Mouse (Mus musculus) midbrain, embryonic 13.5 days (tissue): ENCODE data around the gene Gp1bb. TPM values are rescaled to one million over a fixed set of nuclear protein-coding genes. Genes with fewer than 3 reads are reported as not detected.

Source experiments
- ATAC-seq: fragments of 200-750 bp; cut with Nextera tagmentation; 2 replicates; pipeline ENCODE4 v1.8.0; 2017; ENCODE audit warnings: mild to moderate bottlenecking, moderate TSS enrichment, moderate library complexity
- H3K27ac ChIP-seq: fragments of 300-500 bp; sonication (generic); 2 replicates; pipeline ENCODE4 v1.5.1; 2015; ENCODE audit warnings: inconsistent platforms, mild to moderate bottlenecking, moderate library complexity
- H3K27me3 ChIP-seq: fragments of 300-500 bp; sonication (generic); 2 replicates; pipeline ENCODE4 v1.6.1; 2015; ENCODE audit warnings: mild to moderate bottlenecking, inconsistent platforms
- H3K36me3 ChIP-seq: fragments of 300-500 bp; sonication (generic); 2 replicates; pipeline ENCODE4 v1.6.1; 2015; ENCODE audit warnings: mild to moderate bottlenecking, inconsistent platforms
- H3K4me1 ChIP-seq: fragments of 300-500 bp; sonication (generic); replicated peaks from 2 replicates; pipeline ENCODE4 v1.6.1; 2015; ENCODE audit warnings: inconsistent platforms
- H3K4me2 ChIP-seq: fragments of 300-500 bp; sonication (generic); replicated peaks from 2 replicates; pipeline ENCODE4 v1.6.1; 2015; ENCODE audit warnings: moderate library complexity, mild to moderate bottlenecking, inconsistent platforms
- H3K4me3 ChIP-seq: fragments of 300-500 bp; sonication (generic); replicated peaks from 2 replicates; pipeline ENCODE4 v1.5.1; 2015; ENCODE audit warnings: mild to moderate bottlenecking, inconsistent platforms
- H3K9ac ChIP-seq: fragments of 300-500 bp; sonication (generic); replicated peaks from 2 replicates; pipeline ENCODE4 v1.6.1; 2015; ENCODE audit warnings: mild to moderate bottlenecking, inconsistent platforms
- H3K9me3 ChIP-seq: fragments of 300-500 bp; sonication (generic); 2 replicates; pipeline ENCODE4 v1.6.1; 2016; ENCODE audit warnings: mild to moderate bottlenecking, inconsistent platforms
- WGBS: fragments of 180-500 bp; shearing (Covaris S2); methylation state at CpG from one replicate; pipeline ENCODE4 v1.1.7; 2015; 5-methylcytosine and 5-hydroxymethylcytosine counted together
- polyA plus RNA-seq: library from polyadenylated mRNA; unstranded; fragments of >200 nt; fragmentation: Nextera tagmentation; extraction: Ambion mirVana; gene quantifications from 2 replicates; pipeline ENCODE4 v1.2.1, GENCODE M21; 2015

Gp1bb gene
- polyA plus RNA-seq, 1 experiment from 2014 or later = 10.5 TPM

GRCm38 (mm10) chr16:18626376-18626878 is 4.2 kb upstream of the Gp1bb start, which contains the start of gene Gm49601:
Gene Gm49601, minus strand, starts transcription at chr16:18626427.
- peak; percentile 34 for ATAC-seq
- Histone ChIP-seq H3K27ac (no peak within 1 kb of the TSS), H3K4me2 (peak within 1 kb of the TSS; percentile 90), H3K9me3 (no peaks in the 10 kb centered on the region), H3K9ac (peak within 1 kb of the TSS; percentile 96), H3K27me3 (peaks cover 67% of the 10 kb centered on the region), H3K4me3 (peak within 1 kb of the TSS; percentile 88), H3K36me3 (peaks cover 43% of the 10 kb centered on the region), H3K4me1 (peaks cover 47% of the 10 kb centered on the region)
- under 1% methylated on average over 59 of the region's 65 CpGs for WGBS

- Histone ChIP-seq H3K9ac (peak overlapping the region; percentile 73), H3K27ac (no peak overlapping the region), H3K36me3 (peaks cover 44% of the 10 kb centered on the region), H3K4me3 (peak overlapping the region; percentile 88), H3K9me3 (no peaks in the 10 kb centered on the region), H3K4me2 (peak overlapping the region; percentile 90), H3K27me3 (peaks cover 71% of the 10 kb centered on the region), H3K4me1 (peaks cover 52% of the 10 kb centered on the region)
- ATAC-seq = peak; percentile 2
- 10% methylated on average over 26 of the region's 26 CpGs for WGBS
Measured at GRCm38 (mm10) chr16:18625791-18626311, 3.6 kb upstream of the Gp1bb start.

- Histone ChIP-seq H3K27ac (no peak overlapping the region), H3K27me3 (peaks cover 79% of the 10 kb centered on the region), H3K9me3 (no peaks in the 10 kb centered on the region), H3K4me1 (peaks cover 58% of the 10 kb centered on the region), H3K9ac (no peak overlapping the region), H3K4me2 (0 out of 2 replicates have a peak overlapping the region, but pooled peaks have one; percentile 90), H3K36me3 (peaks cover 44% of the 10 kb centered on the region), H3K4me3 (no peak overlapping the region)
- ATAC-seq = no peak
- WGBS = 39% methylated on average over 14 of the region's 14 CpGs
Measured at GRCm38 (mm10) chr16:18625097-18625496, 2.9 kb upstream of the Gp1bb start.

- no peak overlapping the region for H3K4me3 ChIP-seq
- H3K9ac ChIP-seq = no peak overlapping the region
- H3K27ac ChIP-seq = no peak overlapping the region
- no peaks in the 10 kb centered on the region for H3K9me3 ChIP-seq
- H3K4me2 ChIP-seq = no peak overlapping the region
- H3K36me3 ChIP-seq = peaks cover 44% of the 10 kb centered on the region
- H3K4me1 ChIP-seq = peaks cover 58% of the 10 kb centered on the region
- no peak for ATAC-seq
- WGBS = 24% methylated on average over 15 of the region's 15 CpGs
- peaks cover 83% of the 10 kb centered on the region for H3K27me3 ChIP-seq
Measured at GRCm38 (mm10) chr16:18624641-18625040, 2.4 kb upstream of the Gp1bb start.

- peaks cover 55% of the 10 kb centered on the region for H3K4me1 ChIP-seq
Measured at GRCm38 (mm10) chr16:18623751-18624540, 1.7 kb upstream of the Gp1bb start.

GRCm38 (mm10) chr16:18622916-18623750 is 930 bp upstream of the Gp1bb start:
- WGBS = 28% methylated on average over 29 of the region's 29 CpGs
- peaks cover 44% of the 10 kb centered on the region for H3K36me3 ChIP-seq

More at GRCm38 (mm10) chr16:18623751-18624540, 1.7 kb upstream of the Gp1bb start:
- Histone ChIP-seq H3K9ac (no peak overlapping the region), H3K4me3 (no peak overlapping the region), H3K27ac (no peak overlapping the region), H3K27me3 (peaks cover 90% of the 10 kb centered on the region), H3K36me3 (peaks cover 44% of the 10 kb centered on the region), H3K4me2 (no peak overlapping the region), H3K9me3 (no peaks in the 10 kb centered on the region)
- WGBS = 31% methylated on average over 15 of the region's 15 CpGs
- ATAC-seq = no peak

GRCm38 (mm10) chr16:18621362-18622001 is 721 bp downstream of the Gp1bb start:
- H3K36me3 ChIP-seq = peaks cover 44% of the 10 kb centered on the region
- peaks cover 37% of the 10 kb centered on the region for H3K4me1 ChIP-seq
- H3K27me3 ChIP-seq = peaks cover 98% of the 10 kb centered on the region
- no peak overlapping the region for H3K27ac ChIP-seq
- WGBS = 4% methylated on average over 38 of the region's 38 CpGs
- peak overlapping the region; percentile 43; the same call in 1 of the 2 replicates for H3K9ac ChIP-seq
- ATAC-seq = no peak
- H3K9me3 ChIP-seq = no peaks in the 10 kb centered on the region
- peak overlapping the region; percentile 66 for H3K4me2 ChIP-seq
- H3K4me3 ChIP-seq = peak overlapping the region; percentile 39

More at GRCm38 (mm10) chr16:18622916-18623750, 930 bp upstream of the Gp1bb start:
- no peak overlapping the region for H3K9ac ChIP-seq
- H3K4me2 ChIP-seq = no peak overlapping the region
- ATAC-seq = no peak
- no peak overlapping the region for H3K27ac ChIP-seq
- H3K9me3 ChIP-seq = no peaks in the 10 kb centered on the region
- no peak overlapping the region for H3K4me3 ChIP-seq
- H3K4me1 ChIP-seq = peaks cover 47% of the 10 kb centered on the region
- peaks cover 97% of the 10 kb centered on the region for H3K27me3 ChIP-seq

GRCm38 (mm10) chr16:18620601-18621361 is 1.4 kb downstream of the Gp1bb start:
- Histone ChIP-seq H3K4me2 (peak overlapping the region; percentile 66), H3K36me3 (peaks cover 44% of the 10 kb centered on the region), H3K4me1 (peaks cover 30% of the 10 kb centered on the region), H3K27me3 (peaks cover 98% of the 10 kb centered on the region), H3K9ac (peak overlapping the region; percentile 43; the same call in 1 of the 2 replicates), H3K27ac (no peak overlapping the region), H3K9me3 (no peaks in the 10 kb centered on the region), H3K4me3 (peak overlapping the region; percentile 39)
- WGBS = 1% methylated on average over 71 of the region's 74 CpGs
- peak; percentile 31 for ATAC-seq

- H3K9me3 ChIP-seq = no peaks in the 10 kb centered on the region
- H3K27ac ChIP-seq = no peak overlapping the region
- H3K4me2 ChIP-seq = peak overlapping the region; percentile 66; the same call in 1 of the 2 replicates
- WGBS = 17% methylated on average over 6 of the region's 6 CpGs
- peak overlapping the region; percentile 39 for H3K4me3 ChIP-seq
- peaks cover 92% of the 10 kb centered on the region for H3K27me3 ChIP-seq
- H3K9ac ChIP-seq = no peak overlapping the region
- H3K36me3 ChIP-seq = peaks cover 38% of the 10 kb centered on the region
- no peak for ATAC-seq
- peaks cover 25% of the 10 kb centered on the region for H3K4me1 ChIP-seq
Measured at GRCm38 (mm10) chr16:18620201-18620600, 2.0 kb downstream of the Gp1bb start.

- Histone ChIP-seq H3K27me3 (peaks cover 83% of the 10 kb centered on the region), H3K9ac (no peak overlapping the region), H3K4me1 (peaks cover 25% of the 10 kb centered on the region), H3K27ac (no peak overlapping the region), H3K4me2 (no peak overlapping the region), H3K36me3 (peaks cover 28% of the 10 kb centered on the region), H3K4me3 (no peak overlapping the region), H3K9me3 (no peaks in the 10 kb centered on the region)
- no peak for ATAC-seq
- WGBS = 42% methylated on average over 4 of the region's 4 CpGs
Measured at GRCm38 (mm10) chr16:18619110-18619509, 3.1 kb downstream of the Gp1bb start.
